Mouse (Mus musculus) megakaryocyte, embryonic 14.5 days (primary cell): ENCODE measurements at regions not wholly inside any gene's neighbourhood (a gene's known extent, or its start where the extent isn't known, plus 50 kb on each side); places are given as distances from the start of the nearest gene placed in this dataset.

Source experiments
- FLI1 ChIP-seq: IDR thresholded peaks from 2 replicates; pipeline ENCODE4 v1.6.1; 2012; ENCODE audit warnings: low read length, inconsistent platforms, mixed read lengths
- GATA1 ChIP-seq: IDR thresholded peaks from 3 replicates; pipeline ENCODE4 v1.6.1; 2012; ENCODE audit warnings: mixed read lengths, low read length, inconsistent platforms, borderline replicate concordance

GRCm38 (mm10) chr3:58089344-58090139, 241.7 kb upstream of the Pfn2 start:
- TF ChIP-seq GATA1, result no peak
- TF ChIP-seq FLI1, result no peak
